Mouse (Mus musculus): ENCODE measurements around the gene Tmem222. TPM values are rescaled to one million over a fixed set of nuclear protein-coding genes. Genes with fewer than 3 reads are reported as not detected.

The Tmem222 gene
- polyA plus RNA-seq, 2 experiments, result 84.1 to 101 TPM

DNA sequence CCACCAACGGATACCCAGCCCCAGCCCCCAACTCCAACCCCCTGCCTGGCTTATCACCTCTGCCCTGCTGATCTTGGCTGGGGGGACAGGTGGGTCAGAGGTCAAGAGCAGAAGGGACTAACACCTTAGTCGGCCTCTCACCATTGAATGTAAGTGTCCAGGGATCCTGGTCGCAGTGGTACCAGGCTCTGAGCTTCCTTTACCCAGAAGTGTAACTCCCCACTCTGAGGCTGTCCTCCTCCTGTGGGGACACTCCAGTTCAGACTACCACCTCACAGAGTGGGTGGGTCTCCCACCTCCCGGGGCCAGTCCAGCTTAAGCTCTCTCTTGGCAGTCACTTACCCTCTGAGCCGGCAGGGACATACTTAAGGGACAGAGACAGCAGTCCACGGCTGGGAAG, 22.2 kb downstream of the Tmem222 start:
- ATAC-seq (ENCODE audit: low FRiP score, low read depth) (no peak), DNase-seq (ENCODE audit: low spot score) (no peak)
- TF ChIP-seq POLR2A (IDR thresholded peaks at IDR 0.05; ENCODE audit: borderline replicate concordance, extremely low read depth, insufficient read depth, insufficient read length), result no peak
- no peaks in the 10 kb centered on the region for H3K36me3 ChIP-seq (ENCODE audit: control insufficient read depth, insufficient read depth, low read length)
- no peak overlapping the region for H3K9ac ChIP-seq (ENCODE audit: low read depth, low read length, severe bottlenecking)
- H3K27ac ChIP-seq (replicated peaks; ENCODE audit: low read depth, low read length), result no peak overlapping the region
- H3K4me1 ChIP-seq (ENCODE audit: control insufficient read depth, insufficient read depth, low read length), result peaks cover 6% of the 10 kb centered on the region; the same call in 1 of the 2 replicates
- H3K9me3 ChIP-seq (ENCODE audit: control insufficient read depth, low read length), result no peaks in the 10 kb centered on the region
- H3K4me2 ChIP-seq (replicated peaks; ENCODE audit: low read depth, low read length, severe bottlenecking), result no peak overlapping the region
- WGBS, result 55% methylated on average over 5 of the region's 6 CpGs
- H3K27me3 ChIP-seq (ENCODE audit: control insufficient read depth, insufficient read depth, low read length), result peaks cover 29% of the 10 kb centered on the region
- H3K4me3 ChIP-seq (replicated peaks; ENCODE audit: low read length), result no peak overlapping the region

DNA sequence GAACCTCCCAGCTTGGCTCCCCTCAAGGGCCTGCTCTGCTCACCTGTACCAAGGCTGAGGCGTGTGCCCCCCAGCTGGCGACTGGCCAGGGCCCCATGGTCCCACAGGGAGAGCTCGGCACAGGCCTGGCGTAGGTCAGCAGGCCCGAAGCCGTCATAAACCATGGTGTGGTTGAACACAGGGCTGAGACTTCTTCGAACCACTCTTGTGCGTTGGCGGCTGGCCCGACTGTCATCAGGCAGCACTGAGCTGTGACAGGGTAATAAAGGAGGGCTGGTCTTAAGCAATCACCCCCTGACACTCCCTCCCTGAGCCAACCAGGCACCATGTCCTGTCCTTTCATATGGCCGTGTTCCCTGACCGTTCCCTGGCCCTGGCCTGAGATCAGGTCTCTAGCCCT, 24.2 kb downstream of the Tmem222 start:
- H3K4me3 ChIP-seq (replicated peaks; ENCODE audit: low read length), result no peak overlapping the region
- H3K4me1 ChIP-seq (ENCODE audit: control insufficient read depth, insufficient read depth, low read length), result peaks cover 6% of the 10 kb centered on the region; the same call in 1 of the 2 replicates
- H3K36me3 ChIP-seq (ENCODE audit: control insufficient read depth, insufficient read depth, low read length), result no peaks in the 10 kb centered on the region
- WGBS, result 62% methylated on average over 12 of the region's 12 CpGs
- no peak for TF ChIP-seq POLR2A (IDR thresholded peaks at IDR 0.05; ENCODE audit: borderline replicate concordance, extremely low read depth, insufficient read depth, insufficient read length)
- H3K4me2 ChIP-seq (replicated peaks; ENCODE audit: low read depth, low read length, severe bottlenecking), result no peak overlapping the region
- no peak overlapping the region for H3K27ac ChIP-seq (replicated peaks; ENCODE audit: low read depth, low read length)
- H3K9me3 ChIP-seq (ENCODE audit: control insufficient read depth, low read length), result no peaks in the 10 kb centered on the region
- no peak overlapping the region for H3K9ac ChIP-seq (ENCODE audit: low read depth, low read length, severe bottlenecking)
- DNase-seq (ENCODE audit: low spot score) (no peak), ATAC-seq (ENCODE audit: low FRiP score, low read depth) (no peak)
- peaks cover 35% of the 10 kb centered on the region for H3K27me3 ChIP-seq (ENCODE audit: control insufficient read depth, insufficient read depth, low read length)

DNA sequence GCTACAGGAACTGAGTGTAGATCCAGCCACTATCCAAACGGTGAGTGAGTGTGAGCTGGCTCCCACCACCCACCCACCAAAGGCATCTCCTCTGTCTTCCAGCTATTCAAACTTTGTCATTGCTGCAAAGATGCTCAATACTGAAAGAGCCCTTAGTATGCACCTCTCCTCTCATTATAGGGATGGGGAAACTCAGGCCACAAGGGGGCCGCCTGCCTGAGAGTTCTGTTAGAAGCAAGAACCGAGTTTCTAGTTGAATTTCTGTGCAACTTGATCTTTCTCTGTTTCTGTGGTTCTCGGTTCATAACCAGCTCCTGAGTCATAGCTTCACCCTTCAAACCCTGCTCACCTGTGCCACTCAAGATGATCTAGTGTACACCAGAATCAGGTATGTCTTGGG, 25.5 kb downstream of the Tmem222 start:
- Histone ChIP-seq H3K4me1 (ENCODE audit: control insufficient read depth, insufficient read depth, low read length) (peaks cover 6% of the 10 kb centered on the region; the same call in 1 of the 2 replicates), H3K4me2 (replicated peaks; ENCODE audit: low read depth, low read length, severe bottlenecking) (no peak overlapping the region), H3K36me3 (ENCODE audit: control insufficient read depth, insufficient read depth, low read length) (no peaks in the 10 kb centered on the region), H3K4me3 (replicated peaks; ENCODE audit: low read length) (no peak overlapping the region), H3K9ac (ENCODE audit: low read depth, low read length, severe bottlenecking) (no peak overlapping the region), H3K27me3 (ENCODE audit: control insufficient read depth, insufficient read depth, low read length) (peaks cover 35% of the 10 kb centered on the region), H3K9me3 (ENCODE audit: control insufficient read depth, low read length) (no peaks in the 10 kb centered on the region), H3K27ac (replicated peaks; ENCODE audit: low read depth, low read length) (no peak overlapping the region)
- TF ChIP-seq POLR2A (IDR thresholded peaks at IDR 0.05; ENCODE audit: borderline replicate concordance, extremely low read depth, insufficient read depth, insufficient read length), result no peak
- ATAC-seq (ENCODE audit: low FRiP score, low read depth) (no peak), DNase-seq (ENCODE audit: low spot score) (no peak)
- WGBS, result 32% methylated on average over 4 of the region's 4 CpGs

DNA sequence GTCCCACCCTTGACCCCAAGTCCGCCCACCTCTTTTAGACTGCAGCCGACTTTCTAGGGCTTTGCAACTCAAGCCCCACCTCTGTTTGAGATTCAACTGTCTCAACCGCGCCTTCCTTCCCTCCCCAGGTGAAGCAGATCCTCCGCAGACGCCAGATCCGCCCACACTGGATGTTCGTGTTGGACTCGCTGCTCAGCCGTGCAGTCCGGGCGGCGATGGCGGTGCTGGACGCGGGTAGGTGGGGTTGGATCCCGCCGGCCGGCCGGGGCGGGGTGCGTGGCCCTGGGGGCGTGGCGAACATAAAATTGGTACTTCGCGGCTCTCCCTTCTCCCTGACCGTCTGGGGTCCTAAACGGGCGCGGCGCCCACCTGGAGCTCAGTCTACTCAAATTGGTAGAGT, 26.4 kb downstream of the Tmem222 start:
- no peaks in the 10 kb centered on the region for H3K36me3 ChIP-seq (ENCODE audit: control insufficient read depth, insufficient read depth, low read length)
- no peak for TF ChIP-seq POLR2A (IDR thresholded peaks at IDR 0.05; ENCODE audit: borderline replicate concordance, extremely low read depth, insufficient read depth, insufficient read length)
- H3K9me3 ChIP-seq (ENCODE audit: control insufficient read depth, low read length), result no peaks in the 10 kb centered on the region
- H3K9ac ChIP-seq (ENCODE audit: low read depth, low read length, severe bottlenecking), result peak overlapping the region; percentile 45; the same call in 1 of the 2 replicates
- ATAC-seq (ENCODE audit: low FRiP score, low read depth) (0 out of 2 replicates have a peak, but pooled peaks have one; percentile 35), DNase-seq (ENCODE audit: low spot score) (no peak)
- H3K4me1 ChIP-seq (ENCODE audit: control insufficient read depth, insufficient read depth, low read length), result peaks cover 6% of the 10 kb centered on the region; the same call in 1 of the 2 replicates
- no peak overlapping the region for H3K27ac ChIP-seq (replicated peaks; ENCODE audit: low read depth, low read length)
- peak overlapping the region; percentile 38 for H3K4me3 ChIP-seq (replicated peaks; ENCODE audit: low read length)
- H3K4me2 ChIP-seq (replicated peaks; ENCODE audit: low read depth, low read length, severe bottlenecking), result peak overlapping the region; percentile 64
- 1% methylated on average over 27 of the region's 31 CpGs for WGBS
- peaks cover 29% of the 10 kb centered on the region for H3K27me3 ChIP-seq (ENCODE audit: control insufficient read depth, insufficient read depth, low read length)

DNA sequence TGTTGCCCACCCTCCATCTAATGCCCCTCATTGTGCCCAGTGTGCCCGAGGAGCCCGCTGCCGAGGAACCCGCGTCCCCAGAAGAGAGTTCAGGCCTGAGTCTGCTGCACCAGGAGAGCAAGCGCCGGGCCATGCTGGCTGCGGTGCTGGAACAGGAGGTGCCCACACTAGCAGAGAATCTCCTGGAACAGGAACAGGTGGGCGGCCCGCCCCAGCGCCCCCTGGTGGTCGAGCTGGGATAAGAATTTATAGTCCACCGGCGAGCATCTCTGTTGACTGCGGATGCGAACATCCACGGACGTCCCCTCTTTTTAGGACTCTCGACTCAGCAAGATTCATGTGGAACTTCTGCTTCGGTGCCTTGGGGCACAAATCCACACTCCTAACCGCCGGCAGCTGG, 27.0 kb downstream of the Tmem222 start:
- peaks cover 28% of the 10 kb centered on the region for H3K27me3 ChIP-seq (ENCODE audit: control insufficient read depth, insufficient read depth, low read length)
- H3K4me2 ChIP-seq (replicated peaks; ENCODE audit: low read depth, low read length, severe bottlenecking), result peak overlapping the region; percentile 64
- peak overlapping the region; percentile 45; the same call in 1 of the 2 replicates for H3K9ac ChIP-seq (ENCODE audit: low read depth, low read length, severe bottlenecking)
- peak; percentile 74 for DNase-seq (ENCODE audit: low spot score)
- H3K36me3 ChIP-seq (ENCODE audit: control insufficient read depth, insufficient read depth, low read length), result no peaks in the 10 kb centered on the region
- TF ChIP-seq POLR2A (IDR thresholded peaks at IDR 0.05; ENCODE audit: borderline replicate concordance, extremely low read depth, insufficient read depth, insufficient read length), result no peak
- H3K4me3 ChIP-seq (replicated peaks; ENCODE audit: low read length), result peak overlapping the region; percentile 38
- no peak for ATAC-seq (ENCODE audit: low FRiP score, low read depth)
- peaks cover 6% of the 10 kb centered on the region; the same call in 1 of the 2 replicates for H3K4me1 ChIP-seq (ENCODE audit: control insufficient read depth, insufficient read depth, low read length)
- H3K9me3 ChIP-seq (ENCODE audit: control insufficient read depth, low read length), result no peaks in the 10 kb centered on the region
- no peak overlapping the region for H3K27ac ChIP-seq (replicated peaks; ENCODE audit: low read depth, low read length)
- WGBS, result 4% methylated on average over 22 of the region's 22 CpGs
